Mouse (Mus musculus) hindbrain, embryonic 13.5 days (tissue): ENCODE data around the gene Rab35. TPM values are rescaled to one million over a fixed set of nuclear protein-coding genes. Genes with fewer than 3 reads are reported as not detected.

ENCODE experiments used
- ATAC-seq: fragments of 200-750 bp; cut with Nextera tagmentation; 2 replicates; pipeline ENCODE4 v1.8.0; 2017; ENCODE audit warnings: moderate TSS enrichment; ENCODE audit not compliant: low FRiP score
- H3K27ac ChIP-seq: fragments of 300-500 bp; sonication (generic); 2 replicates; pipeline ENCODE4 v1.5.1; 2015; ENCODE audit warnings: inconsistent platforms, mild to moderate bottlenecking, moderate library complexity
- H3K27me3 ChIP-seq: fragments of 300-500 bp; sonication (generic); 2 replicates; pipeline ENCODE4 v1.6.1; 2015; ENCODE audit warnings: mild to moderate bottlenecking, inconsistent platforms
- H3K36me3 ChIP-seq: fragments of 300-500 bp; sonication (generic); 2 replicates; pipeline ENCODE4 v1.6.1; 2015; ENCODE audit warnings: mild to moderate bottlenecking, inconsistent platforms
- H3K4me1 ChIP-seq: fragments of 300-500 bp; sonication (generic); replicated peaks from 2 replicates; pipeline ENCODE4 v1.6.1; 2015; ENCODE audit warnings: inconsistent platforms
- H3K4me2 ChIP-seq: fragments of 300-500 bp; sonication (generic); 2 replicates; pipeline ENCODE4 v1.6.1; 2015; ENCODE audit warnings: inconsistent platforms, mild to moderate bottlenecking, moderate library complexity
- H3K4me3 ChIP-seq: fragments of 300-500 bp; sonication (generic); 2 replicates; pipeline ENCODE4 v1.5.1; 2015; ENCODE audit warnings: mild to moderate bottlenecking, inconsistent platforms
- H3K9ac ChIP-seq: fragments of 300-500 bp; sonication (generic); 2 replicates; pipeline ENCODE4 v1.6.1; 2015; ENCODE audit warnings: mild to moderate bottlenecking, inconsistent platforms
- H3K9me3 ChIP-seq: fragments of 300-500 bp; sonication (generic); 2 replicates; pipeline ENCODE4 v1.6.1; 2016; ENCODE audit warnings: inconsistent platforms
- WGBS: fragments of 180-500 bp; shearing (Covaris S2); methylation state at CpG from one replicate; pipeline ENCODE4 v1.1.7; 2015; 5-methylcytosine and 5-hydroxymethylcytosine counted together
- microRNA-seq: library from miRNA; unstranded; fragments of <30 nt; microRNA quantifications from one replicate; pipeline ENCODE4, GENCODE M21; 2016
- polyA plus RNA-seq: library from polyadenylated mRNA; unstranded; fragments of >200 nt; fragmentation: Nextera tagmentation; extraction: Ambion mirVana; gene quantifications from 2 replicates; pipeline ENCODE4 v1.2.1, GENCODE M21; 2015

Gene Rab35
- polyA plus RNA-seq, 1 experiment from 2014 or later = 17.8 TPM

- H3K9ac ChIP-seq = no peak overlapping the region
- ATAC-seq = no peak
Observed at GRCm38 (mm10) chr5:115669974-115670373, 38.3 kb downstream of the Rab35 start.

GRCm38 (mm10) chr5:115670406-115670805 is 38.7 kb downstream of the Rab35 start:
- no peaks in the 10 kb centered on the region for H3K9me3 ChIP-seq
- H3K36me3 ChIP-seq = peaks cover 28% of the 10 kb centered on the region
- H3K27ac ChIP-seq = no peak overlapping the region
- H3K4me1 ChIP-seq = 0 out of 2 replicates have a peak, but pooled peaks cover 8% of the 10 kb centered on the region
- WGBS = 87% methylated on average over 2 of the region's 2 CpGs
- H3K9ac ChIP-seq = no peak overlapping the region
- no peaks in the 10 kb centered on the region for H3K27me3 ChIP-seq
- H3K4me2 ChIP-seq = no peak overlapping the region
- no peak overlapping the region for H3K4me3 ChIP-seq
- no peak for ATAC-seq

More at GRCm38 (mm10) chr5:115669974-115670373, 38.3 kb downstream of the Rab35 start:
- Histone ChIP-seq H3K4me1 (0 out of 2 replicates have a peak, but pooled peaks cover 8% of the 10 kb centered on the region), H3K36me3 (peaks cover 32% of the 10 kb centered on the region), H3K9me3 (no peaks in the 10 kb centered on the region), H3K4me2 (no peak overlapping the region), H3K4me3 (no peak overlapping the region), H3K27ac (no peak overlapping the region), H3K27me3 (no peaks in the 10 kb centered on the region)
- 88% methylated on average over 11 of the region's 11 CpGs for WGBS

GRCm38 (mm10) chr5:115671846-115672245 is 40.1 kb downstream of the Rab35 start:
- ATAC-seq = no peak
- WGBS = 79% methylated on average over 8 of the region's 8 CpGs

GRCm38 (mm10) chr5:115685126-115685525 is 53.4 kb downstream of the Rab35 start:
- Histone ChIP-seq H3K4me3 (no peak overlapping the region), H3K27ac (no peak overlapping the region)
- WGBS = 84% methylated on average over 10 of the region's 10 CpGs

More at GRCm38 (mm10) chr5:115671846-115672245, 40.1 kb downstream of the Rab35 start:
- no peak overlapping the region for H3K9ac ChIP-seq
- no peaks in the 10 kb centered on the region for H3K9me3 ChIP-seq
- no peaks in the 10 kb centered on the region for H3K4me1 ChIP-seq
- no peak overlapping the region for H3K4me2 ChIP-seq
- no peak overlapping the region for H3K4me3 ChIP-seq
- H3K27ac ChIP-seq = no peak overlapping the region
- H3K27me3 ChIP-seq = no peaks in the 10 kb centered on the region
- peaks cover 27% of the 10 kb centered on the region for H3K36me3 ChIP-seq

GRCm38 (mm10) chr5:115686716-115687115 is 55.0 kb downstream of the Rab35 start:
- Histone ChIP-seq H3K4me1 (peaks cover 3% of the 10 kb centered on the region; the same call in 1 of the 2 replicates), H3K9me3 (no peaks in the 10 kb centered on the region), H3K4me3 (no peak overlapping the region), H3K4me2 (no peak overlapping the region), H3K27ac (no peak overlapping the region), H3K9ac (no peak overlapping the region), H3K36me3 (no peaks in the 10 kb centered on the region), H3K27me3 (no peaks in the 10 kb centered on the region)
- ATAC-seq = no peak
- WGBS = 66% methylated on average over 7 of the region's 7 CpGs

More at GRCm38 (mm10) chr5:115685126-115685525, 53.4 kb downstream of the Rab35 start:
- no peak for ATAC-seq
- Histone ChIP-seq H3K27me3 (no peaks in the 10 kb centered on the region), H3K9ac (no peak overlapping the region), H3K4me2 (no peak overlapping the region), H3K4me1 (peaks cover 3% of the 10 kb centered on the region; the same call in 1 of the 2 replicates), H3K9me3 (no peaks in the 10 kb centered on the region), H3K36me3 (no peaks in the 10 kb centered on the region)

- WGBS = 27% methylated on average over 3 of the region's 3 CpGs
- no peaks in the 10 kb centered on the region for H3K27me3 ChIP-seq
- H3K36me3 ChIP-seq = no peaks in the 10 kb centered on the region
- H3K4me1 ChIP-seq = peaks cover 20% of the 10 kb centered on the region
- no peak overlapping the region for H3K4me2 ChIP-seq
- no peak for ATAC-seq
- H3K4me3 ChIP-seq = no peak overlapping the region
- no peak overlapping the region for H3K9ac ChIP-seq
- no peak overlapping the region for H3K27ac ChIP-seq
- H3K9me3 ChIP-seq = no peaks in the 10 kb centered on the region
Observed at GRCm38 (mm10) chr5:115693271-115693670, 61.6 kb downstream of the Rab35 start.

- H3K36me3 ChIP-seq = no peaks in the 10 kb centered on the region
- ATAC-seq = no peak
- H3K4me2 ChIP-seq = no peak overlapping the region
- H3K9me3 ChIP-seq = no peaks in the 10 kb centered on the region
- 56% methylated on average over 6 of the region's 6 CpGs for WGBS
- no peak overlapping the region for H3K4me3 ChIP-seq
- peaks cover 22% of the 10 kb centered on the region for H3K4me1 ChIP-seq
- no peak overlapping the region for H3K27ac ChIP-seq
- H3K9ac ChIP-seq = no peak overlapping the region
- no peaks in the 10 kb centered on the region for H3K27me3 ChIP-seq
Observed at GRCm38 (mm10) chr5:115695191-115695770, 63.6 kb downstream of the Rab35 start.

- H3K4me1 ChIP-seq = peaks cover 22% of the 10 kb centered on the region
- no peak overlapping the region for H3K4me2 ChIP-seq
- H3K9ac ChIP-seq = no peak overlapping the region
- H3K27ac ChIP-seq = no peak overlapping the region
- H3K36me3 ChIP-seq = no peaks in the 10 kb centered on the region
- no peaks in the 10 kb centered on the region for H3K9me3 ChIP-seq
- ATAC-seq = no peak
- WGBS = 75% methylated on average over 5 of the region's 5 CpGs
- H3K4me3 ChIP-seq = no peak overlapping the region
- H3K27me3 ChIP-seq = no peaks in the 10 kb centered on the region
Observed at GRCm38 (mm10) chr5:115696811-115697210, 65.1 kb downstream of the Rab35 start.

Small RNA genes lying within 50 kb of the gene (microRNA-seq; reads per million reads assigned to microRNA genes)
- 0.70 reads per million for gene Mir7030

Other genes starting within 250 kb of the Rab35 start
- 71.8 and 76.9 TPM in 2 replicates for gene Msi1, start 202.3 kb upstream of the Rab35 start, polyA plus RNA-seq
- not detected in 2 replicates for gene Pla2g1b, start 165.6 kb upstream of the Rab35 start, polyA plus RNA-seq
- 30.0 TPM in 2 replicates for gene Sirt4, start 147.2 kb upstream of the Rab35 start, polyA plus RNA-seq
- 19.9 and 23.4 TPM in 2 replicates for gene Pxn, start 125.2 kb upstream of the Rab35 start, polyA plus RNA-seq
- gene Rplp0, start 72.4 kb upstream of the Rab35 start, polyA plus RNA-seq = 895 and 907 TPM in 2 replicates
- 42.2 and 42.4 TPM in 2 replicates for gene Gcn1l1, start 66.7 kb upstream of the Rab35 start, polyA plus RNA-seq
- 28.3 and 33.1 TPM in 2 replicates for gene Bicdl1, start 99.7 kb downstream of the Rab35 start, polyA plus RNA-seq
- gene Cit, start 213.4 kb downstream of the Rab35 start, polyA plus RNA-seq = 16.3 and 17.7 TPM in 2 replicates